Mouse (Mus musculus) midbrain, embryonic 11.5 days (tissue): Measurements from ENCODE around the gene Dclre1b. TPM values are rescaled to one million over a fixed set of nuclear protein-coding genes. Genes with fewer than 3 reads are reported as not detected.

Source experiments
- ATAC-seq: fragments of 200-750 bp; cut with Nextera tagmentation; 2 replicates; pipeline ENCODE4 v1.8.0; 2017; ENCODE audit warnings: moderate TSS enrichment, moderate library complexity; ENCODE audit not compliant: low FRiP score
- DNase-seq: peaks from one replicate; pipeline ENCODE4 v3.0.0; 2015; ENCODE audit warnings: low spot score; ENCODE audit errors: missing footprints
- H3K27ac ChIP-seq: fragments of 300-500 bp; sonication (generic); 2 replicates; pipeline ENCODE4 v1.5.1; 2014; ENCODE audit warnings: low read depth, low read length
- H3K27me3 ChIP-seq: fragments of 300-500 bp; sonication (generic); 2 replicates; pipeline ENCODE4 v1.6.1; 2014; ENCODE audit warnings: mild to moderate bottlenecking, low read length, moderate library complexity, mixed read lengths; ENCODE audit not compliant: control insufficient read depth, insufficient read depth
- H3K36me3 ChIP-seq: fragments of 300-500 bp; sonication (generic); 2 replicates; pipeline ENCODE4 v1.6.1; 2014; ENCODE audit warnings: mild to moderate bottlenecking, low read length, moderate library complexity, mixed read lengths; ENCODE audit not compliant: control insufficient read depth, insufficient read depth
- H3K4me1 ChIP-seq: fragments of 300-500 bp; sonication (generic); 2 replicates; pipeline ENCODE4 v1.6.1; 2014; ENCODE audit warnings: low read length; ENCODE audit not compliant: control insufficient read depth, insufficient read depth
- H3K4me2 ChIP-seq: fragments of 300-500 bp; sonication (generic); 2 replicates; pipeline ENCODE4 v1.6.1; 2014; ENCODE audit warnings: mild to moderate bottlenecking, moderate library complexity
- H3K4me3 ChIP-seq: fragments of 300-500 bp; sonication (generic); 2 replicates; pipeline ENCODE4 v1.5.1; 2014; ENCODE audit warnings: low read depth, low read length
- H3K9ac ChIP-seq: fragments of 300-500 bp; sonication (generic); 2 replicates; pipeline ENCODE4 v1.6.1; 2014; ENCODE audit warnings: low read length
- H3K9me3 ChIP-seq: fragments of 300-500 bp; sonication (generic); 2 replicates; pipeline ENCODE4 v1.6.1; 2016; ENCODE audit warnings: low read length; ENCODE audit not compliant: control insufficient read depth
- WGBS: fragments of 180-500 bp; shearing (Covaris S2); extraction: QIAGEN DNeasy Blood & Tissue Kit; methylation state at CpG from one replicate; pipeline ENCODE4 v1.1.7; 2014; 5-methylcytosine and 5-hydroxymethylcytosine counted together
- polyA plus RNA-seq: library from polyadenylated mRNA; unstranded; fragments of >200 nt; fragmentation: Nextera tagmentation; extraction: Ambion mirVana; gene quantifications from 2 replicates; pipeline ENCODE4 v1.2.1, GENCODE M21; 2014

Dclre1b gene
- 36.3 and 44.6 TPM in 2 replicates for polyA plus RNA-seq

- WGBS, result under 1% methylated on average over 63 of the region's 70 CpGs
- ATAC-seq, result peak; percentile 98
- H3K4me3 ChIP-seq, result peak within 1 kb of the TSS; percentile 57
Measured at GRCm38 (mm10) chr3:103808891-103809798, at the start of gene Dclre1b, which contains the start of the genes Ap4b1 and Gm43064. Dclre1b (minus strand) TSS chr3:103809444. Ap4b1 (plus strand) TSS chr3:103809520. Gm43064 (plus strand) TSS chr3:103809573.

GRCm38 (mm10) chr3:103857977-103858563, 48.8 kb upstream of the Dclre1b start:
- Histone ChIP-seq H3K4me1 (no peaks in the 10 kb centered on the region), H3K36me3 (no peaks in the 10 kb centered on the region), H3K9ac (no peak overlapping the region), H3K4me2 (no peak overlapping the region), H3K4me3 (no peak overlapping the region), H3K27me3 (no peaks in the 10 kb centered on the region), H3K9me3 (no peaks in the 10 kb centered on the region), H3K27ac (no peak overlapping the region)
- 98% methylated on average over 6 of the region's 6 CpGs for WGBS
- DNase-seq (no peak), ATAC-seq (no peak)

More at GRCm38 (mm10) chr3:103808891-103809798, at the start of gene Dclre1b, which contains the start of the genes Ap4b1 and Gm43064:
- Histone ChIP-seq H3K9ac (peak within 1 kb of the TSS; percentile 94), H3K36me3 (peaks cover 4% of the 10 kb centered on the region; the same call in 1 of the 2 replicates), H3K27me3 (no peaks in the 10 kb centered on the region), H3K9me3 (no peaks in the 10 kb centered on the region), H3K27ac (peak within 1 kb of the TSS; percentile 83), H3K4me1 (no peaks in the 10 kb centered on the region), H3K4me2 (peak within 1 kb of the TSS; percentile 65)
- peak; percentile 99 for DNase-seq

GRCm38 (mm10) chr3:103857036-103857805, 48.0 kb upstream of the Dclre1b start:
- DNase-seq, result no peak
- Histone ChIP-seq H3K27me3 (no peaks in the 10 kb centered on the region), H3K36me3 (no peaks in the 10 kb centered on the region), H3K9ac (no peak overlapping the region), H3K4me1 (no peaks in the 10 kb centered on the region), H3K27ac (no peak overlapping the region), H3K4me3 (no peak overlapping the region), H3K4me2 (no peak overlapping the region), H3K9me3 (no peaks in the 10 kb centered on the region)
- ATAC-seq, result no peak
- 91% methylated on average over 7 of the region's 7 CpGs for WGBS

- H3K4me1 ChIP-seq, result no peaks in the 10 kb centered on the region
- no peak overlapping the region for H3K27ac ChIP-seq
- ATAC-seq, result no peak
- no peaks in the 10 kb centered on the region for H3K9me3 ChIP-seq
- no peak for DNase-seq
- no peaks in the 10 kb centered on the region for H3K27me3 ChIP-seq
- H3K9ac ChIP-seq, result no peak overlapping the region
- H3K36me3 ChIP-seq, result no peaks in the 10 kb centered on the region
- 76% methylated on average over 8 of the region's 8 CpGs for WGBS
- H3K4me3 ChIP-seq, result no peak overlapping the region
- H3K4me2 ChIP-seq, result no peak overlapping the region
Measured at GRCm38 (mm10) chr3:103853804-103854203, 44.6 kb upstream of the Dclre1b start.

GRCm38 (mm10) chr3:103852565-103853299, 43.5 kb upstream of the Dclre1b start:
- no peak overlapping the region for H3K9ac ChIP-seq
- 77% methylated on average over 3 of the region's 3 CpGs for WGBS
- H3K4me3 ChIP-seq, result no peak overlapping the region
- no peak overlapping the region for H3K27ac ChIP-seq
- no peaks in the 10 kb centered on the region for H3K4me1 ChIP-seq
- H3K27me3 ChIP-seq, result no peaks in the 10 kb centered on the region
- H3K36me3 ChIP-seq, result no peaks in the 10 kb centered on the region
- H3K9me3 ChIP-seq, result no peaks in the 10 kb centered on the region
- DNase-seq, result no peak
- no peak overlapping the region for H3K4me2 ChIP-seq
- no peak for ATAC-seq

- Histone ChIP-seq H3K9me3 (no peaks in the 10 kb centered on the region), H3K4me2 (no peak overlapping the region), H3K27ac (no peak overlapping the region), H3K4me1 (no peaks in the 10 kb centered on the region), H3K36me3 (no peaks in the 10 kb centered on the region), H3K4me3 (no peak overlapping the region), H3K9ac (no peak overlapping the region), H3K27me3 (no peaks in the 10 kb centered on the region)
- no peak for DNase-seq
- 84% methylated on average over 8 of the region's 8 CpGs for WGBS
- no peak for ATAC-seq
Measured at GRCm38 (mm10) chr3:103851882-103852281, 42.6 kb upstream of the Dclre1b start.

GRCm38 (mm10) chr3:103851481-103851880, 42.2 kb upstream of the Dclre1b start:
- 94% methylated on average over 6 of the region's 6 CpGs for WGBS
- H3K9me3 ChIP-seq, result no peaks in the 10 kb centered on the region
- H3K4me3 ChIP-seq, result no peak overlapping the region
- H3K27ac ChIP-seq, result no peak overlapping the region
- no peaks in the 10 kb centered on the region for H3K27me3 ChIP-seq
- H3K4me1 ChIP-seq, result no peaks in the 10 kb centered on the region
- H3K9ac ChIP-seq, result no peak overlapping the region
- H3K4me2 ChIP-seq, result no peak overlapping the region
- ATAC-seq, result no peak
- DNase-seq, result no peak
- no peaks in the 10 kb centered on the region for H3K36me3 ChIP-seq

- H3K4me1 ChIP-seq, result no peaks in the 10 kb centered on the region
- H3K4me3 ChIP-seq, result no peak overlapping the region
- no peak overlapping the region for H3K9ac ChIP-seq
- no peak overlapping the region for H3K27ac ChIP-seq
- H3K4me2 ChIP-seq, result no peak overlapping the region
- 85% methylated on average over 9 of the region's 9 CpGs for WGBS
- no peak for DNase-seq
- ATAC-seq, result no peak
- no peaks in the 10 kb centered on the region for H3K27me3 ChIP-seq
- H3K9me3 ChIP-seq, result no peaks in the 10 kb centered on the region
- no peaks in the 10 kb centered on the region for H3K36me3 ChIP-seq
Measured at GRCm38 (mm10) chr3:103850644-103851363, 41.6 kb upstream of the Dclre1b start.
